Mouse (Mus musculus) heart, embryonic 16.5 days (tissue): ENCODE results near the gene Stx11. TPM values are rescaled to one million over a fixed set of nuclear protein-coding genes. Genes with fewer than 3 reads are reported as not detected.

Experiments used
- ATAC-seq: fragments of 200-750 bp; cut with Nextera tagmentation; replicated peaks from 2 replicates; pipeline ENCODE4 v1.8.0; 2017; ENCODE audit warnings: moderate number of reproducible peaks; ENCODE audit not compliant: insufficient read depth, low FRiP score; ENCODE audit errors: extremely low read depth
- H3K27ac ChIP-seq: fragments of 300-500 bp; sonication (generic); 2 replicates; pipeline ENCODE4 v1.5.1; 2014; ENCODE audit warnings: mild to moderate bottlenecking, low read length, control low read depth, moderate library complexity
- H3K27me3 ChIP-seq: fragments of 300-500 bp; sonication (generic); 2 replicates; pipeline ENCODE4 v1.6.1; 2014; ENCODE audit warnings: low read length, mixed read lengths; ENCODE audit not compliant: control insufficient read depth, insufficient read depth
- H3K36me3 ChIP-seq: fragments of 300-500 bp; sonication (generic); 2 replicates; pipeline ENCODE4 v1.6.1; 2014; ENCODE audit not compliant: control insufficient read depth, insufficient read depth
- H3K4me1 ChIP-seq: fragments of 300-500 bp; sonication (generic); 2 replicates; pipeline ENCODE4 v1.6.1; 2014; ENCODE audit warnings: low read length, mixed read lengths; ENCODE audit not compliant: control insufficient read depth, insufficient read depth
- H3K4me2 ChIP-seq: fragments of 300-500 bp; sonication (generic); 2 replicates; pipeline ENCODE4 v1.6.1; 2014; ENCODE audit warnings: low read depth, mild to moderate bottlenecking, control low read depth, low read length
- H3K4me3 ChIP-seq: fragments of 300-500 bp; sonication (generic); 2 replicates; pipeline ENCODE4 v1.5.1; 2014; ENCODE audit warnings: mild to moderate bottlenecking, control low read depth, low read length
- H3K9ac ChIP-seq: fragments of 300-500 bp; sonication (generic); 2 replicates; pipeline ENCODE4 v1.6.1; 2014; ENCODE audit warnings: low read length, control low read depth
- H3K9me3 ChIP-seq: fragments of 300-500 bp; sonication (generic); replicated peaks from 2 replicates; pipeline ENCODE4 v1.6.1; 2016; ENCODE audit warnings: low read length; ENCODE audit not compliant: control insufficient read depth
- WGBS: fragments of 180-500 bp; shearing (Covaris S2); extraction: QIAGEN DNeasy Blood & Tissue Kit; methylation state at CpG from one replicate; pipeline ENCODE4 v1.1.7; 2014; 5-methylcytosine and 5-hydroxymethylcytosine counted together
- polyA plus RNA-seq: library from polyadenylated mRNA; unstranded; fragments of >200 nt; fragmentation: Nextera tagmentation; extraction: Ambion mirVana; gene quantifications from 2 replicates; pipeline ENCODE4 v1.2.1, GENCODE M21; 2015

The Stx11 gene
- polyA plus RNA-seq, 1 experiment from 2014 or later, result 7.8 TPM

DNA sequence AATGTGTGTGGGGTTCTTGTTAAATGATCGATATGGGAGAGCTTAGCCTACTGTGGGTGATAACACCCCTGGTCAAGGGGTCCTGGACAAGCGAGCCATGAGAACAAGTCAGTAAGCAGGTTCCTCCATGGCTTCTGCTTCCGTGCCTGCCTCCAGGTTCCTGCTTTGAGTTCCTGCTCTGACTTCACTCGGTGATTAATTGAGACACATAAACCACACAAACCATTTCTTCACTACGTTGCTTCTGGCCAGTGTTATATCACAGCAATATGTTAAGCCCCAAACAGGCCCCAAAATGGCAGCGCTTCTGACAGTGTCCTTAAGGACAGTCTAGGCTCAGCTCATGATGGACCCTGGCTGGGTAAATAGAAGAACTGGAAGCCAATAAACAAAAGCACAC lies 35.9 kb downstream of the Stx11 start:
- no peak overlapping the region for H3K9ac ChIP-seq
- no peaks in the 10 kb centered on the region for H3K27me3 ChIP-seq
- 73% methylated on average over 6 of the region's 6 CpGs for WGBS
- H3K36me3 ChIP-seq, result no peaks in the 10 kb centered on the region
- peaks cover 5% of the 10 kb centered on the region; the same call in 1 of the 2 replicates for H3K4me1 ChIP-seq
- H3K9me3 ChIP-seq, result no peaks in the 10 kb centered on the region
- no peak overlapping the region for H3K4me3 ChIP-seq
- no peak overlapping the region for H3K4me2 ChIP-seq
- H3K27ac ChIP-seq, result no peak overlapping the region
- no peak for ATAC-seq

DNA sequence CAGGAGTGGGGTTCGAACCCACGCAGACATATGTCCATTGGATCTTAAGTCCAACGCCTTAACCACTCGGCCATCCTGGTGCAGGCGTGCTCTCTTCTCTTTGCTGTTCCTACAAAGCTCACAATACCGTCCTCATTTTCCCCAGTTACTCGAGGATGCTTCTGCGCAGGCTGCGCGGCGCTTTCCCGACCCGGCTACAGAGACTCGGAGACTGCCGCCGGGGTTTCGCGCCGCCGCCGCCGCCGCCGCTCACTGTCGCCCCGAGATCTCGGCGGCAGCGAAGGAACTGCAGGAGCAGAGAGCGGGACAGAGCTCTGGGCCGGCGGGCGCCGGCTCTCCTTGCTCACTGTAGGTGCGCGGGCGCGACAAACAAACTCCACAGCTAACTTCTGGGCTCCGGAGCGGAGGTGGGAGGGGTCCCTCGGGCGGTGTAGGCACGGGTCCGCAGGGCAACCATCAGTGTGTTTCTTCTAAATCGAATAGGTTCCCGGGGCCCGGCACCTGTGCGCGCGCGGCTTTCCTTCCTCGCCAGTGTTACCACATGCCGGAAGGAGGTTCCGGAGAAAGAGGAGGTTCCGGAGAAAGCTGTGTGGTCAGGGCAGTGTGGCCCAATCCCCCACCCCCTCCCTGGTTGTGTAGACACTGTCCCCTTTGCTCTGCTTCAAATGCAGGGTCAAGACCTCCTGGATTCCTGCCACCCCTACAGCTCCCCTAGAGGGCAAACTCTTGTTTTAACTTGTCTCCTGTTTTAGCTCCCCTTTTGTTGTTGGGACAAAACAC lies 41.3 kb downstream of the Stx11 start:
- H3K9ac ChIP-seq, result peak overlapping the region; percentile 82
- H3K4me1 ChIP-seq, result no peaks in the 10 kb centered on the region
- H3K4me3 ChIP-seq, result peak overlapping the region; percentile 77
- H3K36me3 ChIP-seq, result no peaks in the 10 kb centered on the region
- peak; percentile 86 for ATAC-seq
- H3K27me3 ChIP-seq, result no peaks in the 10 kb centered on the region
- peak overlapping the region; percentile 63 for H3K4me2 ChIP-seq
- H3K9me3 ChIP-seq, result no peaks in the 10 kb centered on the region
- peak overlapping the region; percentile 84 for H3K27ac ChIP-seq
- under 1% methylated on average over 55 of the region's 55 CpGs for WGBS

DNA sequence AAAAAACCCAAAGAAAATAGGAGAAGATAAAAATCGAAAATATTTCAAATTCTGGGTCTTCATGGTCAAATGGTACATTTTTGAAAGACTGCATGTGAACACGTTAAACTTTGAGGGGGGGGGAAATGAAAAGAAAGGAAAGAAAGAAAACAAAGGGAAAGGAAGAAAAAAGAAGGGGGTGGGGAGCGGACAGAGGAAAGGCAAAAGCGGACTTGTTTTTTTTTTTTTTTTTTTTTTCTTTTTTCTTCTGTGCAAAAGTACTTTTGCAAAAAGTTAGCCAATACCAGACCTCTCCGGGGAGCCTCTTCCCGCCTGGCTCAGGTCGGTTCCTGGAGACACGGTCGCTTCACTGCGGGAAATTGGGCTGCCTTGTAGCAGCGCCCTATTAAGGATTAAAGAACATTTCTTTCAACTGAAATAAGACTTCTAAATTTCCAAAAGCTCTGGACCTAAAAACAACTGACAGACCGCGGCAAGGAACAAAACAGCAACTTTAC lies 42.0 kb downstream of the Stx11 start:
- Histone ChIP-seq H3K4me3 (peak overlapping the region; percentile 77), H3K27ac (peak overlapping the region; percentile 84; the same call in 1 of the 2 replicates), H3K9ac (peak overlapping the region; percentile 82), H3K4me2 (peak overlapping the region; percentile 63), H3K4me1 (no peaks in the 10 kb centered on the region), H3K27me3 (no peaks in the 10 kb centered on the region), H3K9me3 (no peaks in the 10 kb centered on the region), H3K36me3 (no peaks in the 10 kb centered on the region)
- WGBS, result 2% methylated on average over 13 of the region's 13 CpGs
- ATAC-seq, result no peak

DNA sequence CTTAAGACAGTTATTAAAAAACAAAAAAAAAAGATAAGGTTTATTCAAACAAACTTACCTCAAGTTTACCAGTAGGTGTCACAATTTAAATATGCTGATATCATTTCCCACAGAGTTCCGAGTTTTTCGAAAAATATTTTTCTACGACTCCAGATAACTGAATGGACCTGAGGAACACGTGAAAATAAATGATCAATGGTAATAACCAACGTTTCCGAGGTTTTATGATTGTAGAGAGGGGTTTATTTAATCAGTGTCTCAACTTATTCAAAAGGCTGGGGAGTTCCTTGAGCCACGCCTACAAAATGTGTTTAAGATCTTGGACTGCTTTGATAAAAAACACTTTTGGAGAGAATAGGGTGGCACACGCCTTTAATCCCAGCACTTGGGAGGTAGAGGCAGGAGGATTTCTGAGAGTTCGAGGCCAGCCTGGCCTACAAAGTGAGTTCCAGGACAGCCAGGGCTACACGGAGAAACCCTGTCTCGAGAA lies 42.5 kb downstream of the Stx11 start:
- peak overlapping the region; percentile 77 for H3K4me3 ChIP-seq
- no peaks in the 10 kb centered on the region for H3K27me3 ChIP-seq
- ATAC-seq, result no peak
- H3K4me2 ChIP-seq, result peak overlapping the region; percentile 63
- no peak overlapping the region for H3K27ac ChIP-seq
- H3K36me3 ChIP-seq, result no peaks in the 10 kb centered on the region
- 38% methylated on average over 11 of the region's 11 CpGs for WGBS
- no peaks in the 10 kb centered on the region for H3K4me1 ChIP-seq
- H3K9ac ChIP-seq, result no peak overlapping the region
- no peaks in the 10 kb centered on the region for H3K9me3 ChIP-seq

DNA sequence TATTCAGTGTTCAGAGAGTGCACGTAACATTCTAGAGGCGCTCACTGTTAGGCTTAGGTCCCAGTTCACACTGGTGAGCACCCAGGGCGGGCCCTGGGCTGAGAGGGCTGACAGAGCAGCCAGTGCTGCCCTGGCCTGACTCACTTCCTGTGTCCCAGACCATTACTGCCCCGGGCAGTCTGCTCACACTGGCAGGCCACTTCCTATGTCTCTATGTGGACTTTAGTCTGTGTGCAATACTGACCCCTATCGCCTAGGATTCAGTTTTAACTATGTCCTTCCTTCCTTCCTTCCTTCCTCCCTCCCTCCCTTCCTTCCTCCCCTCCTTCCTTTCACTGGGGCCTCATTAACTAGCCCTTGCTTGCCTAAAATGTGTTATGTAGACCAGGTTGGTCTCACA lies 44.8 kb downstream of the Stx11 start:
- H3K4me1 ChIP-seq, result no peaks in the 10 kb centered on the region
- WGBS, result 45% methylated on average over 5 of the region's 5 CpGs
- no peak overlapping the region for H3K9ac ChIP-seq
- ATAC-seq, result no peak
- H3K4me2 ChIP-seq, result no peak overlapping the region
- no peaks in the 10 kb centered on the region for H3K36me3 ChIP-seq
- no peaks in the 10 kb centered on the region for H3K27me3 ChIP-seq
- no peak overlapping the region for H3K4me3 ChIP-seq
- no peak overlapping the region for H3K27ac ChIP-seq
- H3K9me3 ChIP-seq, result no peaks in the 10 kb centered on the region

DNA sequence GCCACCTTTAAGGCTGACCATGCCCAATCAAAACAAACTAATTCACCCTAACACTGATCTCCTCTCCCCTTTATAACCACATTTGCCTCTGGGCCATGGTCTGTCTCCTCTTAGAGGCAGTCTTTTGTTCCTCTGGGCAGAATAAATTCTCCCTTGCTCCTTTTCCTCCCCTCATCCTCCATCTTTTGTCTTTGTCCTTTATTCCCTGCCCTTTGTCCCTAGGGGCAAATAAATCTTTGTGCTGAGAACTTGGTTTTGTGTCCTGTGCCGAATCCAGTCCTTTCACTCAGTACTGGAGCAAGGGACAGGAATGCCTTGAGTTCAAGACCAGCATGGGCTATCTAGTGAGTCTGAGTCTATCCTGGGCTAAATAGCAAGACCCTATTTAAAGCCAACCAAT lies 46.5 kb downstream of the Stx11 start:
- WGBS, result 74% methylated on average over 1 of the region's 1 CpGs
- no peaks in the 10 kb centered on the region for H3K27me3 ChIP-seq
- H3K36me3 ChIP-seq, result no peaks in the 10 kb centered on the region
- H3K27ac ChIP-seq, result no peak overlapping the region
- H3K4me1 ChIP-seq, result no peaks in the 10 kb centered on the region
- H3K4me2 ChIP-seq, result no peak overlapping the region
- no peak overlapping the region for H3K9ac ChIP-seq
- no peak overlapping the region for H3K4me3 ChIP-seq
- ATAC-seq, result no peak
- no peaks in the 10 kb centered on the region for H3K9me3 ChIP-seq

DNA sequence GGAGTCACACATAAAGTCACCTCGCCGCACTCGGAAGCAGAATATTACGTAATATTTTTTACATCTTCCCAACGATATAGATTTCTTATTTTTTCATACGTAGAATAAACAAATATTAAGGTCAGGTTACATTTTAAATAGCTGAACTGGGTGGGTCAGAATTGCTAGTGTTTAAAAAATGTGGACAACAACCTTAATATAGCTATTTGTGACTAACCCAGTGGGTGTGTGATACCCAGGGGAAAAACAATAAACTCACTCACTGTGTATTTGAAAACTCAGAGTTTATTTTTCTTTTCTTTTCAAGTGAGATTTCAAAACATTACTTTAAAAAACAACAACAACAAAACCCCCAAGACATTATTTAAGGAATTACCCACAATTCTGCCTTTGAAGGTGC lies 47.7 kb downstream of the Stx11 start:
- H3K4me2 ChIP-seq, result no peak overlapping the region
- H3K9ac ChIP-seq, result no peak overlapping the region
- H3K9me3 ChIP-seq, result no peaks in the 10 kb centered on the region
- H3K4me1 ChIP-seq, result peaks cover 10% of the 10 kb centered on the region
- H3K27ac ChIP-seq, result no peak overlapping the region
- no peaks in the 10 kb centered on the region for H3K27me3 ChIP-seq
- no peak for ATAC-seq
- WGBS, result 91% methylated on average over 6 of the region's 6 CpGs
- no peaks in the 10 kb centered on the region for H3K36me3 ChIP-seq
- H3K4me3 ChIP-seq, result no peak overlapping the region

DNA sequence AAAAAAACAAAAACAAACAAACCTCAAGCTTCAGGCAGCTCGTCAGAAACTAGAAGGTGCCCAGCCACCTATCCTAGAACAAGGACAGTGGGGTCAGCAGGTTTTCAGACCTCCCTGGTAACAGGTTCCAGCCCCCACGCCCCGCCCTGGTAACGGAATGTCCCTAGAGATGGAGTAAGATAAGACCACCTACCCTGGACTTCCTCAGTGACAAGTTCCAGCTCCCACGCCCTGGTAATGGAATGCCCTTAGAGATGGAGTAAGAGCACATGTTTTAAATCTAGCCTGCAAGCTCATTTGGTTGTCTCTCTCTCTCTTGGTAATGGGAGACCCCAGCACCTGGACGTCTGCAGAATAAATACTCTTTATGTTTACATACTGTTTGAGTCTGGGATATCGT lies 48.3 kb downstream of the Stx11 start:
- Histone ChIP-seq H3K27ac (no peak overlapping the region), H3K4me2 (no peak overlapping the region), H3K9ac (no peak overlapping the region), H3K27me3 (no peaks in the 10 kb centered on the region), H3K9me3 (no peaks in the 10 kb centered on the region), H3K4me1 (peaks cover 10% of the 10 kb centered on the region), H3K36me3 (no peaks in the 10 kb centered on the region), H3K4me3 (no peak overlapping the region)
- no peak for ATAC-seq
- WGBS, result 57% methylated on average over 7 of the region's 7 CpGs

DNA sequence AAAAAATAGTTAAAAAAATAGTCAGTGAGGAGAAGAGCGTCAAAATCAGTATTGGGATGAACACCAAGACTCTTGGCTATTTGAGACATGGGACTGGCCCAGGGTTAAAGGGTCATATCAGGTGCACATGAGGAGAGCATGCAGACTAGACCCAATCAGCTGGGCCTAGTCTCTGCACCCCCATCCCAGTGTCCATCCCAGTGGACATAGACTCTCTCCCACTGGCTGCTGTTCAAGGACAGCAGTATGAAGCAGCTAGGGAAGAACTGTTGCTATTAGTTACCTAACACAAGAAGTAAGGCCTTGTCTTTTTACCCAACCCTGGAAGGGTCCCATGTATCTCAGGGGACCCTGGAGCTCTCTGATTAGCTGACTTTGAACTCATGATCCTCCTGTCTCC lies 49.9 kb downstream of the Stx11 start:
- no peak for ATAC-seq
- Histone ChIP-seq H3K9ac (no peak overlapping the region), H3K27ac (no peak overlapping the region), H3K4me2 (no peak overlapping the region), H3K4me3 (no peak overlapping the region), H3K9me3 (no peaks in the 10 kb centered on the region), H3K4me1 (peaks cover 10% of the 10 kb centered on the region), H3K27me3 (no peaks in the 10 kb centered on the region), H3K36me3 (no peaks in the 10 kb centered on the region)
- 91% methylated on average over 1 of the region's 1 CpGs for WGBS
